Mouse (Mus musculus) MEL (cell line): ENCODE measurements around the gene Tyro3. TPM values are rescaled to one million over a fixed set of nuclear protein-coding genes. Genes with fewer than 3 reads are reported as not detected.

Experiments
- DNase-seq: peaks from one replicate; pipeline ENCODE4 v3.0.0; 2011; ENCODE audit warnings: low read depth, low spot score
- H3K27ac ChIP-seq: 2 replicates; pipeline ENCODE4 v1.5.1; 2012; ENCODE audit warnings: low read depth, mild to moderate bottlenecking, control low read depth, low read length, moderate library complexity; ENCODE audit not compliant: control insufficient read depth
- H3K27me3 ChIP-seq, 2 experiments: fragments of 150-350 bp in 1 of 2; sonication (generic) in 1 of 2; 2 replicates each; pipeline ENCODE4 v1.6.1; 2012; ENCODE audit warnings: low read length in 2 of 2, mild to moderate bottlenecking in 2 of 2, improper control_type of control experiment in 1 of 2, moderate library complexity in 1 of 2; ENCODE audit not compliant: insufficient read depth in 2 of 2, control insufficient read depth in 1 of 2
- H3K36me3 ChIP-seq, 2 experiments: 2 replicates each; pipeline ENCODE4 v1.6.1; 2012 to 2014; ENCODE audit warnings: low read length in 2 of 2, improper control_type of control experiment in 1 of 2, inconsistent platforms in 1 of 2, mild to moderate bottlenecking in 1 of 2; ENCODE audit not compliant: insufficient read depth in 2 of 2, control insufficient read depth in 1 of 2
- H3K4me1 ChIP-seq, 2 experiments: fragments of 150-350 bp in 1 of 2; sonication (generic) in 1 of 2; 2 replicates each; pipeline ENCODE4 v1.6.1; 2012; ENCODE audit warnings: low read length in 2 of 2, improper control_type of control experiment in 1 of 2, mild to moderate bottlenecking in 1 of 2; ENCODE audit not compliant: insufficient read depth in 2 of 2, control insufficient read depth in 1 of 2
- H3K4me3 ChIP-seq, 2 experiments: fragments of 150-350 bp in 1 of 2; sonication (generic) in 1 of 2; 2 replicates each; pipeline ENCODE4 v1.5.1; 2012; ENCODE audit warnings: low read depth in 2 of 2, low read length in 2 of 2, mild to moderate bottlenecking in 2 of 2, moderate library complexity in 2 of 2, control low read depth in 1 of 2, improper control_type of control experiment in 1 of 2; ENCODE audit not compliant: control insufficient read depth in 1 of 2, insufficient read depth in 1 of 2
- H3K79me2 ChIP-seq: 2 replicates; pipeline ENCODE4 v1.6.1; 2012; ENCODE audit warnings: mild to moderate bottlenecking, low read length, moderate library complexity; ENCODE audit not compliant: control insufficient read depth, poor library complexity, insufficient read depth
- H3K9ac ChIP-seq: 2 replicates; pipeline ENCODE4 v1.6.1; 2012; ENCODE audit warnings: low read depth, mild to moderate bottlenecking, control low read depth, low read length, moderate library complexity; ENCODE audit not compliant: control insufficient read depth, poor library complexity, severe bottlenecking
- H3K9me3 ChIP-seq: fragments of 150-350 bp; sonication (generic); replicated peaks from 2 replicates; pipeline ENCODE4 v1.6.1; 2012; ENCODE audit warnings: mild to moderate bottlenecking, low read length, improper control_type of control experiment, moderate library complexity; ENCODE audit not compliant: insufficient read depth
- BHLHE40 ChIP-seq: IDR thresholded peaks from 2 replicates; pipeline ENCODE4 v1.6.1; 2012; ENCODE audit warnings: low read depth, mild to moderate bottlenecking, inconsistent platforms, low read length, improper control_type of control experiment, borderline replicate concordance
- CHD1 ChIP-seq: IDR thresholded peaks from 2 replicates; pipeline ENCODE4 v1.6.1; 2012; ENCODE audit warnings: low read depth, mild to moderate bottlenecking, inconsistent platforms, low read length, improper control_type of control experiment
- CHD2 ChIP-seq: IDR thresholded peaks from 2 replicates; pipeline ENCODE4 v1.6.1; 2011; ENCODE audit warnings: low read length, improper control_type of control experiment
- E2F4 ChIP-seq: IDR thresholded peaks from 2 replicates; pipeline ENCODE4 v1.6.1; 2011; ENCODE audit warnings: low read depth, low read length, improper control_type of control experiment, borderline replicate concordance
- ELF1 ChIP-seq: IDR thresholded peaks from 2 replicates; pipeline ENCODE4 v1.6.1; 2014; ENCODE audit warnings: low read depth, mild to moderate bottlenecking, inconsistent platforms, low read length, improper control_type of control experiment, moderate library complexity
- EP300 ChIP-seq, 2 experiments: IDR thresholded peaks; 2 replicates each; pipeline ENCODE4 v1.6.1; 2011; ENCODE audit warnings: improper control_type of control experiment in 2 of 2, low read length in 2 of 2, low read depth in 1 of 2, mild to moderate bottlenecking in 1 of 2
- ETS1 ChIP-seq: IDR thresholded peaks from 2 replicates; pipeline ENCODE4 v1.6.1; 2012; ENCODE audit warnings: low read depth, mild to moderate bottlenecking, inconsistent platforms, low read length, improper control_type of control experiment, moderate library complexity
- GABPA ChIP-seq: IDR thresholded peaks from 2 replicates; pipeline ENCODE4 v1.6.1; 2012; ENCODE audit warnings: low read depth, mild to moderate bottlenecking, inconsistent platforms, low read length, improper control_type of control experiment, moderate library complexity
- GATA1 ChIP-seq: IDR thresholded peaks from 2 replicates; pipeline ENCODE4 v1.6.1; 2011; ENCODE audit warnings: low read depth, low read length, improper control_type of control experiment
- MAFK ChIP-seq: IDR thresholded peaks from 2 replicates; pipeline ENCODE4 v1.6.1; 2011; ENCODE audit warnings: low read depth, mild to moderate bottlenecking, low read length, improper control_type of control experiment, borderline replicate concordance
- MAX ChIP-seq: IDR thresholded peaks from 2 replicates; pipeline ENCODE4 v1.6.1; 2011; ENCODE audit warnings: low read length, improper control_type of control experiment
- MEF2A ChIP-seq: IDR thresholded peaks from 2 replicates; pipeline ENCODE4 v1.6.1; 2014; ENCODE audit warnings: low read depth, mild to moderate bottlenecking, inconsistent platforms, low read length, improper control_type of control experiment; ENCODE audit not compliant: poor library complexity, insufficient replicate concordance, severe bottlenecking; ENCODE audit errors: extremely low read depth
- MXI1 ChIP-seq: IDR thresholded peaks from 2 replicates; pipeline ENCODE4 v1.6.1; 2011; ENCODE audit warnings: mild to moderate bottlenecking, low read depth, low read length, improper control_type of control experiment
- MYB ChIP-seq: IDR thresholded peaks from 2 replicates; pipeline ENCODE4 v1.6.1; 2011; ENCODE audit warnings: mild to moderate bottlenecking, low read depth, low read length, improper control_type of control experiment
- NRF1 ChIP-seq: IDR thresholded peaks from 2 replicates; pipeline ENCODE4 v1.6.1; 2014; ENCODE audit warnings: low read depth, mild to moderate bottlenecking, inconsistent platforms, low read length, improper control_type of control experiment, moderate library complexity; ENCODE audit not compliant: poor library complexity, insufficient read depth, severe bottlenecking
- POLR2A ChIP-seq, 2 experiments: IDR thresholded peaks; 2 replicates each; pipeline ENCODE4 v1.6.1; 2011 to 2012; ENCODE audit warnings: low read length in 2 of 2, mild to moderate bottlenecking in 2 of 2, control low read depth in 1 of 2, improper control_type of control experiment in 1 of 2, low read depth in 1 of 2, moderate library complexity in 1 of 2; ENCODE audit not compliant: control insufficient read depth in 1 of 2, insufficient read depth in 1 of 2, poor library complexity in 1 of 2
- POLR2AphosphoS2 ChIP-seq: IDR thresholded peaks from 2 replicates; pipeline ENCODE4 v1.6.1; 2011; ENCODE audit warnings: low read length, improper control_type of control experiment
- POLR2AphosphoS5 ChIP-seq: IDR thresholded peaks from 2 replicates; pipeline ENCODE4 v1.6.1; 2012; ENCODE audit warnings: low read depth, borderline replicate concordance, mild to moderate bottlenecking, inconsistent platforms, low read length, moderate library complexity, mixed read lengths
- SIN3A ChIP-seq: IDR thresholded peaks from 2 replicates; pipeline ENCODE4 v1.6.1; 2012; ENCODE audit warnings: low read length, improper control_type of control experiment, inconsistent platforms
- SMC3 ChIP-seq: IDR thresholded peaks from 2 replicates; pipeline ENCODE4 v1.6.1; 2011; ENCODE audit warnings: low read depth, low read length, improper control_type of control experiment
- TAL1 ChIP-seq: IDR thresholded peaks from 2 replicates; pipeline ENCODE4 v1.6.1; 2012; ENCODE audit warnings: mild to moderate bottlenecking, inconsistent platforms, low read length, moderate library complexity, mixed read lengths
- TBP ChIP-seq: IDR thresholded peaks from 2 replicates; pipeline ENCODE4 v1.8.0; 2011; ENCODE audit warnings: low read depth, low read length, improper control_type of control experiment
- TCF12 ChIP-seq: IDR thresholded peaks from 2 replicates; pipeline ENCODE4 v1.6.1; 2014; ENCODE audit warnings: low read depth, mild to moderate bottlenecking, inconsistent platforms, low read length, improper control_type of control experiment, moderate library complexity
- USF1 ChIP-seq: IDR thresholded peaks from 2 replicates; pipeline ENCODE4 v1.6.1; 2014; ENCODE audit warnings: low read depth, mild to moderate bottlenecking, inconsistent platforms, low read length, improper control_type of control experiment, moderate library complexity
- ZKSCAN1 ChIP-seq: IDR thresholded peaks from 2 replicates; pipeline ENCODE4 v1.6.1; 2012; ENCODE audit warnings: low read depth, mild to moderate bottlenecking, inconsistent platforms, low read length, improper control_type of control experiment, moderate library complexity
- ZNF384 ChIP-seq: IDR thresholded peaks from 2 replicates; pipeline ENCODE4 v1.6.1; 2012; ENCODE audit warnings: low read depth, mild to moderate bottlenecking, inconsistent platforms, low read length, improper control_type of control experiment
- polyA plus RNA-seq, 2 experiments: library from polyadenylated mRNA; stranded (reverse) in 1 of 2; unstranded in 1 of 2; fragments of >175 nt in 1 of 2; fragments of >200 nt in 1 of 2; gene quantifications; 2 replicates each; pipeline versions ENCODE4 v1.2.1 to v1.2.4; 2012; ENCODE audit warnings: low replicate concordance in 2 of 2, low read depth in 1 of 2; ENCODE audit not compliant: insufficient read length in 2 of 2, insufficient read depth in 1 of 2, missing spikeins in 1 of 2
- total RNA-seq: library from RNA; depleted of rRNA; stranded (reverse); fragments of 300-350 nt; gene quantifications from 2 replicates; pipeline ENCODE4 v1.2.3, GENCODE M21; 2012

The Tyro3 gene
- total and polyA plus RNA-seq, 3 experiments, result 11.2 to 15.2 TPM; not detected in 1

DNA sequence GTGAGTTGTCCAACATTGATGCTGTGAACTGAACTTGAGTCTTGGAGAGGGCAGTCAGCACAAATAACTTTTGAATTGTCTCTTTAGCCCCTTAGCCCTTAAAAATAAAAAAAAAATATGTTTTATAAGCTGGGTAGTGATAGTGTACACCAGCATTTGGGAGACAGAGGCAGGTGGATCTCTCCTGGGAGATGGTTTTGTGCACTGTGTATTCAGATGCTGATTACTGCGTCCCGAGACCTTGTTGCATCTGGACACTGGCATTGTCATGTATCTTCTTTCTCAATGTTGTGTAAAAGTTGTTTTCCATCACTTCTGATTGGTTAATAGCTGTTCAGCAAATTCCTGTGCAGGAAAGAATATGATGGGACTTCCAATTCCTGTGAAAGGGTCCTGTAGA, 59.8 kb downstream of the Tyro3 start:
- Histone ChIP-seq H3K9me3 (no peaks in the 10 kb centered on the region), H3K9ac (no peak overlapping the region), H3K79me2 (no peaks in the 10 kb centered on the region), H3K27me3 (peaks cover 0 to 5% of the 10 kb centered on the region in 2 experiments; a peak in 3 of 4 replicates), H3K27ac (no peak overlapping the region), H3K4me3 (no peak overlapping the region), H3K36me3 (no peaks in the 10 kb centered on the region), H3K4me1 (no peaks in the 10 kb centered on the region)
- TF ChIP-seq NRF1, result no peak
- TF ChIP-seq GATA1, result no peak
- no peak for TF ChIP-seq USF1
- TF ChIP-seq MAX, result no peak
- no peak for TF ChIP-seq ETS1
- no peak for TF ChIP-seq CHD1
- TF ChIP-seq SIN3A, result no peak
- TF ChIP-seq TCF12, result no peak
- no peak for TF ChIP-seq ZKSCAN1
- TF ChIP-seq ZNF384, result no peak
- no peak for TF ChIP-seq MYB
- no peak for TF ChIP-seq MAFK
- TF ChIP-seq POLR2AphosphoS2, result no peak
- TF ChIP-seq MXI1, result no peak
- no peak for DNase-seq

DNA sequence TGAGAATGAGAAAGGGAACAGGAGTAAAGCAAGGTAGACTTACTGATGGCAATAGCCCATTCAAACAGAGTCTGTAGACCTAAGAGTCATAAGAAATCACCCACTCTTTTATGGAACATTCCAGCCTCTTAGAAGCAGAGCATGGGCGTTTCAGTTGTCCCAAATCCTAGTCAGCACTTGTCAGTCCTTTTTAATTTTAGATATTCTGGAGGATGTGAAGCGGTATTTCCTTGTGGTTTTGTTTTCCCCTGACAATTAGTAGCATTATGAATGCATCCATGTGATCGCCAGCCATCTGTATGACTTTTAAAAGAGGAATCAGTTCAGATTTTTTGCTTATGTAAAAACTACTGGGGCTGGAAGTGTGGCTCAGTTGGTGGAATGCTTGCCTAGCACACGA, 67.0 kb downstream of the Tyro3 start:
- Histone ChIP-seq H3K36me3 (no peaks in the 10 kb centered on the region), H3K9ac (no peak overlapping the region), H3K79me2 (no peaks in the 10 kb centered on the region), H3K9me3 (no peaks in the 10 kb centered on the region), H3K27ac (no peak overlapping the region), H3K27me3 (peaks cover 14 to 25% of the 10 kb centered on the region in 2 experiments), H3K4me3 (no peak overlapping the region), H3K4me1 (no peaks in the 10 kb centered on the region)
- no peak for DNase-seq
- TF ChIP-seq USF1 (no peak), MXI1 (no peak), CHD2 (no peak), TAL1 (no peak), EP300 (IDR thresholded peaks at IDR 0.05; ENCODE audit: low read depth in 1 of 2, low read length in 2 of 2) (no peak), SIN3A (no peak), E2F4 (no peak), ETS1 (no peak), SMC3 (no peak), BHLHE40 (no peak), MAX (no peak), ZKSCAN1 (no peak), MAFK (no peak), ELF1 (no peak), POLR2A (IDR thresholded peaks at IDR 0.05; ENCODE audit: control insufficient read depth in 1 of 2, insufficient read depth in 1 of 2, low read depth in 1 of 2, low read length in 2 of 2, poor library complexity in 1 of 2) (no peak), MEF2A (no peak), GABPA (no peak), TBP (no peak), MYB (no peak), POLR2AphosphoS5 (no peak)
